Comparison of ENCODE assay signal across 8 mouse cellular contexts in the genomic region with DNA sequence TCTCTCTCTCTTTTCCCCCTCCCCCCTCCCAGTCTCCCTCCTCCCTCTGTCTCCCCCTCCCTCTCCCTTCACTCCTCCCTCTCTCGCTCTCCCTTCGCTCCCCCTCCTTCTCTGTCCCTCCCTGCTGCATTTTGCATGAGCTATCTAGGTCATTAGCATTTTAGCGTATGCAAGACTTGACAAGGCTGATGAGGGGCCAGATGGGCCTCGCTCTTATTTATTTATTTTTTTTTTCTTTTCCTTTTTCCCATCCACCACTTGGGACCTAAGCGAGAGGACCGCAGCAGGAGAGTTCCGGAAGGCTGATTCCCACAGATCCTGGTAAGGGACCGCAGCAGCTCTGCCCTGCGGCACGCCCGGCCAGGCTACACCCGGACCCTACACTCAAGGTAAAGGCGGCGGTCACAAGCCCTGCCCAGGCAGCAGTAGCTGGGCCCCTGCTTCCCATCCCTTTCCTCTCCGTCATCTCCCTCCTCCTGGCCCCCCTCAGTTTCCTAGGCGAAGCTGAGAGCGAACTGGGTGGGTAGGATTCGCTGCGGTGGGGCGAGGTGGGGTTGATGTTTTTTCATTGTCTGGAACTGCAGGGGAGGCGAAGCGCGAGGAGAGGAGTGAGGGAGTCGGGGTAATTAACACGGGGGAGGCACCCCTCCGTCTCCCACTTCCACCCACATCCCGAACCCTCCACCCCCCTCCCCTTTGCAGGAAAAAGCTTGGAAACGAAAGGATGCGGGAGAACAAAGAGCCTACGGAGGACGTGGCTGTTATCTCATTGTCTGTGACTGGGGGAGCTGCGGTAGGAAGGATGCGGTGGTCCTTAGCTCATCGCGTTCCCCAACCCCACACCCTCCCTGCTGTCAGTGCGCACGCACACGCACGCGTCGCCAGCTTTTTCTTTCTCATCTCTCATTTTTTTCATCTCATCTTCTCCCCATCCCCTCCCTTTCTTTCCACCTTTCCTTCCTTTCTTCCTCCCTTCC.
DNase-seq lines count a peak whose midpoint lies in the region; ATAC-seq and TF ChIP-seq lines count a peak whose summit lies in the region.

No protein-coding gene starts in this region.

- H3K4me1 ChIP-seq in kidney, postnatal 0 days (replicated peaks; ENCODE audit: insufficient read depth, low read length), result peaks cover 21% of the 10 kb centered on the region
- peaks cover 64% of the 10 kb centered on the region for H3K4me1 ChIP-seq in forebrain, embryonic 13.5 days
- peaks cover 15% of the 10 kb centered on the region; the same call in 1 of the 2 replicates for H3K4me1 ChIP-seq in stomach, embryonic 14.5 days (ENCODE audit: control insufficient read depth, insufficient read depth, low read length)

- intact Hi-C loops in left cerebral cortex, postnatal 4 days (cut with DNase I), result loop anchor here (5.0 to 10.0 kb wide), 2 partner anchors 153 to 465 kb away; no protein-coding TSS in a partner anchor

- H3K36me3 ChIP-seq in kidney, postnatal 0 days (ENCODE audit: insufficient read depth, low read length), result no peaks in the 10 kb centered on the region
- H3K36me3 ChIP-seq in forebrain, embryonic 13.5 days (ENCODE audit: poor library complexity, severe bottlenecking), result peaks cover 13% of the 10 kb centered on the region
- H3K36me3 ChIP-seq in stomach, embryonic 14.5 days (ENCODE audit: control insufficient read depth, insufficient read depth, low read length), result no peaks in the 10 kb centered on the region

- peak; percentile 12 for DNase-seq in kidney, postnatal 0 days (ENCODE audit: low spot score)
- DNase-seq in kidney, postnatal 25 days, result no peak
- DNase-seq in cerebellum, adult 11-12 months, result peak; percentile 95
- DNase-seq in left cerebral cortex, postnatal 4 days, result peak; percentile 77
- no peak for DNase-seq in gastrocnemius, postnatal 4 days (ENCODE audit: low spot score in 2 of 2)
- no peak for DNase-seq in adrenal gland, postnatal 14 days

- peak overlapping the region; percentile 58 for H3K4me2 ChIP-seq in kidney, postnatal 0 days (ENCODE audit: low read length)
- H3K4me2 ChIP-seq in forebrain, embryonic 13.5 days, result peak overlapping the region; percentile 81
- H3K4me2 ChIP-seq in stomach, embryonic 14.5 days (replicated peaks; ENCODE audit: low read depth, low read length), result peak overlapping the region; percentile 32

- H3K27ac ChIP-seq in kidney, postnatal 0 days, result no peak overlapping the region
- peak overlapping the region; percentile 100 for H3K27ac ChIP-seq in forebrain, embryonic 13.5 days
- H3K27ac ChIP-seq in stomach, embryonic 14.5 days (ENCODE audit: low read length), result peak overlapping the region; percentile 2; the same call in 1 of the 2 replicates

- no peaks in the 10 kb centered on the region for H3K9me3 ChIP-seq in kidney, postnatal 0 days (replicated peaks; ENCODE audit: low read length)
- H3K9me3 ChIP-seq in forebrain, embryonic 13.5 days (replicated peaks), result no peaks in the 10 kb centered on the region
- H3K9me3 ChIP-seq in stomach, embryonic 14.5 days (ENCODE audit: control insufficient read depth, low read depth, low read length), result no peaks in the 10 kb centered on the region

- H3K9ac ChIP-seq in kidney, postnatal 0 days (ENCODE audit: low read depth, low read length), result no peak overlapping the region
- peak overlapping the region; percentile 99 for H3K9ac ChIP-seq in forebrain, embryonic 13.5 days
- H3K9ac ChIP-seq in stomach, embryonic 14.5 days (replicated peaks; ENCODE audit: low read depth, low read length), result no peak overlapping the region

- H3K4me3 ChIP-seq in kidney, postnatal 0 days (replicated peaks; ENCODE audit: low read depth, low read length), result peak overlapping the region; percentile 16
- peak overlapping the region; percentile 78 for H3K4me3 ChIP-seq in forebrain, embryonic 13.5 days
- H3K4me3 ChIP-seq in stomach, embryonic 14.5 days (ENCODE audit: low read depth, low read length), result peak overlapping the region; percentile 25

- no peak; the same call in 1 of the 2 replicates for ATAC-seq in kidney, postnatal 0 days (replicated peaks; ENCODE audit: low FRiP score, low read depth)
- peak; percentile 39 for ATAC-seq in forebrain, embryonic 13.5 days
- ATAC-seq in stomach, embryonic 14.5 days (ENCODE audit: insufficient number of reproducible peaks, insufficient read depth, low FRiP score, low read depth), result no peak

- TF ChIP-seq CTCF in kidney, postnatal 0 days (IDR thresholded peaks at IDR 0.05; ENCODE audit: low read depth), result no peak

- WGBS in kidney, postnatal 0 days, result under 1% methylated on average over 41 of the region's 41 CpGs
- WGBS in forebrain, embryonic 13.5 days, result under 1% methylated on average over 41 of the region's 41 CpGs
- 1% methylated on average over 40 of the region's 41 CpGs for WGBS in stomach, embryonic 14.5 days

- peaks cover 58% of the 10 kb centered on the region for H3K27me3 ChIP-seq in kidney, postnatal 0 days (ENCODE audit: insufficient read depth, low read length)
- peaks cover 23% of the 10 kb centered on the region; the same call in 1 of the 2 replicates for H3K27me3 ChIP-seq in forebrain, embryonic 13.5 days
- peaks cover 55% of the 10 kb centered on the region for H3K27me3 ChIP-seq in stomach, embryonic 14.5 days (ENCODE audit: control insufficient read depth, insufficient read depth, low read length)

Comparison
In these comparisons a context has a peak if more than half of its experiments do, and no peak if none do; other contexts are left out.
1. DNase-seq: peak in kidney, postnatal 0 days (single experiment), cerebellum, adult 11-12 months (single experiment) and left cerebral cortex, postnatal 4 days (single experiment); none in kidney, postnatal 25 days (0 of 2), gastrocnemius, postnatal 4 days (0 of 2) and adrenal gland, postnatal 14 days (single experiment).
2. H3K4me3 ChIP-seq: peak in every context shown above with its lines; median percentile 78 in forebrain, embryonic 13.5 days; 25 in stomach, embryonic 14.5 days; 16 in kidney, postnatal 0 days.
3. Peak in every context shown above with its lines, with median percentiles within 50 percentile points of each other: H3K4me2 ChIP-seq.